Mouse (Mus musculus) left cerebral cortex, postnatal 25 days (tissue): ENCODE measurements around the gene Speer4f2. TPM values are rescaled to one million over a fixed set of nuclear protein-coding genes. Genes with fewer than 3 reads are reported as not detected.
"Not testable (repeated sequence)": the region's sequence is repeated elsewhere in the genome, so short reads cannot be mapped to it uniquely, and the experiment has no call there.

Experiments used
- DNase-seq, 2 experiments: peaks; one replicate each; pipeline ENCODE4 v3.0.0; 2022; ENCODE audit warnings: low spot score in 2 of 2, mixed read lengths in 1 of 2
- intact Hi-C: fragments of 180-260 bp; cut with DNase I; formaldehyde crosslinking; loops from one replicate; pipeline ENCODE4 v1.15.1; 2025
- total RNA-seq, 2 experiments: library from RNA; stranded (reverse); gene quantifications; 2 replicates each; pipeline ENCODE4 v1.2.3; 2021

The Speer4f2 gene
- not detected for total RNA-seq

DNA sequence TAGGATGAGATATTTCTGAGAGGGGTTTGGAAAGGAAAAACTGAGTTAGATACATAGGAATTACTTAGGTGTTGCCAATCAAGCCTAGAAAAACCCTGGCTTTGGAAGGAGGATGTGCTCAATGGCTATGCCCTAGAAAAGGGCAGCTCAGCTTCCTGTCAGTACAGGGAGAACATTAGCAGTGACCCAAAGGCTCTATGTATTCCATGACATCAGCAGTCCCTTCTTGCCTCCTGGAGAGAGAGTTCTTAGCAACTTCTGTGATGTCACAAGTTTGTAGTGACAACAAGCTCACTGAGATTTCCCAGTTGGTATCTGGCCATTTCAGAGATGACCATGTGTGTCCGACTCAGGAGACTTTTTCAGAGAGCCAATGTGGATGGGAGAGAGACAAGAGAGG is at the start of gene Speer4f2:
Gene Speer4f2 (plus strand): TSS at position 301 of the 400 bp plus-strand sequence.
- intact Hi-C loops, DNase-seq: not testable (repeated sequence)

DNA sequence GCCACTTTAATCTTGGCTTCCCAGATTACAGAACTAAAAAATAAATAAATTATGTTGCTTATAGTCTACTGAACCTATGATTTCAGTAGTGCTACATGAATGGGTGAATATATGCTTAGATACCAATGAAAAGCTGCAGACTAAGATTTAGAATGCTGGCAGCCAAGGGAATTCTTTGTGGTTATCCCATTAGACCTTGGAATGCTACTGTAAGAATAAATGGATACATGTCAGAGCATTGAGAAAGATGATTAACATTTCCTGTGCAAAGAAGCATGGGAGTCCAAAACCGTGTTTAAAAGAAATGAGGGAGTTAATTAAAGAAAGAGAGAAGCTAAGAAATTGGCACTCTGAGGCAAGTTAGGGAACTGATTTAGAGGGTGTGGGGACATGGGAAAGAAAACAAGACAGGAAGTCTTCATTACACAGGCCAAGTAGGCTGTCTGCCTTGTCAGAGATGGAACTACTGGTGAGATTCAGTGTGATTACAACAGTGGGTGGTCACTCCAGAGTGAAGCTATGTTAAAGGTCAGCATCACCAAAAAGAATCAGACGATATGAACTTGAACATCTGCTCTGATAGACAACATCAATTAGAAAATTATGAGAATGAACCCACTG is 43.9 kb upstream of the Speer4f2 start:
- intact Hi-C loops: no loop called here

DNA sequence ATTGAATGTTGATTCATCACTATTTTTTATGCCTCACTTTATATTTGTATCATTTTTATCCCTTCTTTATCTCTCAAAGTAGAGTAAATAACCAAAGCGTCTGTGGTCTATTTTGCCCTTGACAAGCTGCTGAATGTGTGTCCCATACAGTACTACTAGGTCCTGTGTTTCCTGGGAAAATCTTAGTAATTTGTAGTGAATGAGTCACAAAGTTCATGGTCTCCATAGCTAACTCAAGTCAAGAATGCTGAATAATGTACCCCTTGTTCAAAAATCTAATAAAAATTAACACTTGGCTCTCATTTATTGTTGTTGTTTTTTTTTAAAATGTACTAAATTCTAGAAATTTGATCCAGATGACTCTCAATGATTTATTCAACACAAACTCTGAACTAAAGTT is 38.1 kb upstream of the Speer4f2 start:
- intact Hi-C loops: no loop called here
- DNase-seq: no peak

More for the DNA sequence above, 43.9 kb upstream of the Speer4f2 start:
- no peak for DNase-seq

DNA sequence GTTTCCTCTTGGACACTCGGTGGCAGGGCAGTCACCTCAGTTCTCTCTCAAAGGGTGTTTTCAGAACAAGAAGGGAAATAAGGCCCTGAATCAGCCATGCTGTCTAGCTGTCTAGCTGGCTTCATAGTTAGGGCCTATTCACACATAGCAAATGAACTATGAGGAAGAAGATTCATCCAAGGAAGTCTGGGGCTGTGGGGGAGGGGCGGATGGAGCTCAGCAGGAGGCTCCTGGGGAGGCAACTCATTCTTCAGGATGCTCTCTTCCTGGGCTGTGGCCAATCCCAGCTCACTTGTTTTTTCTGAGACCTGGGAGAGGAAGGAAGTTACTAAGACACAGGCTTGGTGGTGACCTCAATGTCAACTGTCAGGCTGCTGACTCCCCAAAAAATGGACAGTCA is 27.2 kb upstream of the Speer4f2 start:
- DNase-seq, intact Hi-C loops: not testable (repeated sequence)

DNA sequence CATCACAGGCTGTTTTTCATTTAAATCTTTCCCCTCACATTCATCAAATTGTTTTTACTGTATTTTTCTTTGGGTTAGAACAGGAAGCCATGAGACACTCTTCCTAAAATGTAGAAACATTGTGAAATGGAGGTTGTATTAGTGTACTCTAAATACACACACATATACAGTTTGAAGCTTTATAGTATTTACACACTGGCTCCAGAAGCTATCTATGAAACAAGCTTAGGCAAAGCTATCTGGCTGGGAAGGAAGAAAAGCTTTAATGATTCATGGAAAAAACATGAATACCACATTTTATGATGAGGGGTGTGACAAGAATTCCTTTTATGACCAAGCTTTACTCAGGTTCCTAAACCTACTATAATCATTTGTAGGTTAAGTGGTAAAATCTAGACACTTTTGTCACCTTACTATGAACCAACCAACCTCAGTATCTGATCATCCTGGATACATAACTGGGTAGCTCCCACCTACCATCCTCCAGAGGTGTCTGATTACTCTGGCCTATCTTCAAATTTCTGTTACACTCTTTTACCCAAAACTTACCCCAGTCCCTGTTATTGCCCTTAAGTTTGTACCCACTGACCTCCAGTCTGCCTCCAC is 13.5 kb upstream of the Speer4f2 start:
- DNase-seq: no peak
- intact Hi-C loops: no loop called here

DNA sequence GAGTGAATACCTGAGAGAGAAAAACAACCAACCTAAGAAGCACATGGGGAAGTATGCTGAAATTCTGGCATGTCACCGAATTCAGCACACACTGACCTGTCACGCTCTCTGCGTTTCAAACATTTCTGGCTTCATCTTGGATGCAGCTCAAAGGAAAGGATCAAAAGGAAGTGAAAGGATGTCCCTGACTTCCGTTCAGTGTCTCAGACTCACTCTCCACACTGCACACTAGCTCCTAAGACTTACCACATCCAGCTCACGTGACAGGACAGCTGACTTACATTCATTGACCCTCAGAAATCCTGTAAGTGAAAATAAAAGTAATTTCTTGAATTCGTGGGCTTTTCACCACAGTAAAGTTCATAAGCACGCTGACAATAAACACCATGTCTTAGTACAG is 16.9 kb downstream of the Speer4f2 start:
- DNase-seq: no peak
- intact Hi-C loops: no loop called here

DNA sequence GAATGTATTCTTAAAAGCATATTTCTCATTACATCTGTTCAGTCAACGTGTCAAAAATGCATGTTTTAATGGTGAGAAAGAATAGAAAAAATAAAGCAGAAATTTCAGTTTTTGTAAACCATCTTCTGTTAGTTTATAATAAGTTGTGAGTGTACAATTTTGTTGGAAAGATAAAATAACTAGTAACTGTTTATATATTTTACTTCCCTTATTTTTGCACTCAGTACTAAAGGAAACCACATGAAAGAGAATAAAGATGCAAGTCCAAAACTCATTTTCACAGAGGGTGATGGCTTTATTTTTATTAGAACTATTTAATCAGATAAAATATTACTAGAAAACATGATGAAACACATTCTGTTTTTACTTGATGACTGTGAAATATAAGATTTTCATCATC is 18.2 kb downstream of the Speer4f2 start:
- intact Hi-C loops: no loop called here

DNA sequence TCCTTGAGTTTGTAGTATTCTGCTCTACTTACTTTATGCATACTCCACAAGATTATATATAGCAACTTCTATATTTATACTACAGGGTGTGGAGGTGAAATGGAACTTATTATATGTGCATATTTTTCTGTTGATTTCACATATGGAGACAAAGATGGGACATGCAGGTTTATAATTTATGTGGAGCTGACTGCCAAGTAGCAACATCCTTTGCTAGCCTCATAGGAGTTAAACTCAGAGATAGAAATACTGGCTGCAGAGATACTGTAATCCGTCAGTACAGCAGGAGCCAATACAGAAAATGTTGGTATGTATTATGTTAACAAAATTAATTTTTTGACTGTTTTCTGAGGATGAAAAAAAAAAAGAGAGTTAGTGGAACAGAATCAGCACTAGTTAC is 27.6 kb downstream of the Speer4f2 start:
- DNase-seq: no peak
- intact Hi-C loops: no loop called here

More for the DNA sequence above, 18.2 kb downstream of the Speer4f2 start:
- DNase-seq: no peak

DNA sequence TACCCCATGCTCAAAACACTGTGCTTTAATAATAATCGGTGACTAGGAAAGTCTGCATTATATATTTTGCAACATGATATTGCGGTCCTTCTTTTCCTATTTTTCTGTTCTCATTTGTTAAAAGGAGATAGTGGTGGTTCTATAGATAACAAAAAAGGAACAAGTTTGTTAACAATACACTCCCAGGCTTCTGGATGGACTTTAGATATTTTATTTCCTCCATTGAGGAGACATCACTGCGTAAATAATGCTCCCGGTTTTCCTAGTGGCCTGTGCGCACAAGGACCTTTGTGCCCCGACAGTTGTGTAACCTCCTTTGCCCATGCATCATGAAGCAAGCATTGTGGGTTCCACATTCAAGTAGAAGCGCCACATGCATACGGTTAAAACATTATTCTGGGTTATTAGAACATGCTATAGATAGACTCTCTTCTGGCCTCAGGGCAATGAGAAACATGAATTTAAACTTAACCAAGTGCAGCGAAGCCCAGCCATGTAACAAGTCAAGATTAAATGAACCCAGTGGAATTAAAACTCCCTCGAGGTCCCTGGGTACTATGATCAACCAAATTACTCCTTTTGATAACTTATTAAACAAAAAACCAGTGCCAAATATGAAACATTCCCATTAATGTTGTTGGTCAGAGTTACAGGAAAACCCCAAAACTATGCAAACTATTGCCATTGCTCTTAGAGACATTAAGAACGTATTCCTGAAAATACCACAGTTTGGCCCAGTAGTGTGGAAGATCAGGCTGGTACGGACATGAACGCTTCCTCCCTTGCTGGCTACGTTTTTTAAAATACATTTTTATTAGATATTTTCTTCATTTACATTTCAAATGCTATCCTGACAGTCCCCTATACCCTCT is 28.5 kb downstream of the Speer4f2 start:
- intact Hi-C loops: no loop called here
- DNase-seq: no peak

DNA sequence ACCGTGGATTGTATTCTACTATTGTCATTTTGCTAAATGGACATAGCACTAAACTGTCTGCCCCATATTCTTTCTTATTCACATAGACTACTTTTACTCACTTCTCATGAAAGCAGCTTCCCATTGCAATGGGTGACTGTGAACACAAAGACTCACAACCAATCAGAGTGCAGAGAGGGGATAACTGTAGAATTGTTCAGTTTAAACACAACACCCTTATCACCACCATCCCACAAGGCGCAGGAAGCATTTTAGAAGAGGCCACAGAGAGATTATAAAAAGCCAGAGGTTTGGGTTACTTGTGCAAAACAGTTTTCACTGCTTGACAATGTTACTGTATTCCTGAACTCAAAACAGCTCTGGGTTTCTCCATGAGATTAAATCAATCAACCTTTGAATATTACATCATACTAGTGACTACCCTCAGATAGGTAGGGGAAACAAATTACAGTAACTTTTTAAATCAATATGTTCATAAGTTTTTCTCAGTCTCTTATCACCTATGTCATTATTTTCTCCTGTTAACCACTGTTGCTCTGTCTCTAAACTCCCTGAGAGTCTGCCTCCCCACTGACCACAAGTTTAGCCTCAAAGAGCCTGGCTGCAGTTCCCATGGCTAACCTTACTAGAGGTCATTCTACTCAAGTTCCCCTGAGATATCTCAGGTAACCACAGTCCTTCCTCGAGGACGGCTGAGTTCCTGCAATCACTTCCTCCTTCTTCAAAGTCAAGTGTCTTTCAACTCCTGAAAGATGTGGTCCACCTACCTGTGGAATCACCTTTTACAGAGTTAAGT is 29.5 kb downstream of the Speer4f2 start:
- no peak for DNase-seq
- intact Hi-C loops: no loop called here

DNA sequence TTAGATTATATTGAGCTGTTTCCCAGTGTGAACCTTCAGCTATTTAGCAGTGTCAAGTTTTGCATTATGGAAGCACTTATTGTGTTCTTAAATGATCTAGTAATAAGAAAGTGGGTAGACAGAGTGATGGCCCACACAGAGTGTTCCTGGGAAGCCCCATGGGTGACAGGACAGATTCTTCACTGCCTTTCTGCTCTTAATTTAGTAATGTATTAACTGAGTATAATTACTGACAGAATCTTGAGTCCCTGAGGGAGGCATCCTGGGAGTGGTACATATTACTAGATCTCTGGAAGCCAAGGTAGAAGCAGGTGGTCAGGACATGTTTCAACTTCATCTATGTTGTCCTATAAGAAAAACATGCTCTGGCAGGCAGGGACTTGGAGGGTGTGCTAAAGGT is 30.6 kb downstream of the Speer4f2 start:
- intact Hi-C loops: no loop called here
- DNase-seq: no peak

DNA sequence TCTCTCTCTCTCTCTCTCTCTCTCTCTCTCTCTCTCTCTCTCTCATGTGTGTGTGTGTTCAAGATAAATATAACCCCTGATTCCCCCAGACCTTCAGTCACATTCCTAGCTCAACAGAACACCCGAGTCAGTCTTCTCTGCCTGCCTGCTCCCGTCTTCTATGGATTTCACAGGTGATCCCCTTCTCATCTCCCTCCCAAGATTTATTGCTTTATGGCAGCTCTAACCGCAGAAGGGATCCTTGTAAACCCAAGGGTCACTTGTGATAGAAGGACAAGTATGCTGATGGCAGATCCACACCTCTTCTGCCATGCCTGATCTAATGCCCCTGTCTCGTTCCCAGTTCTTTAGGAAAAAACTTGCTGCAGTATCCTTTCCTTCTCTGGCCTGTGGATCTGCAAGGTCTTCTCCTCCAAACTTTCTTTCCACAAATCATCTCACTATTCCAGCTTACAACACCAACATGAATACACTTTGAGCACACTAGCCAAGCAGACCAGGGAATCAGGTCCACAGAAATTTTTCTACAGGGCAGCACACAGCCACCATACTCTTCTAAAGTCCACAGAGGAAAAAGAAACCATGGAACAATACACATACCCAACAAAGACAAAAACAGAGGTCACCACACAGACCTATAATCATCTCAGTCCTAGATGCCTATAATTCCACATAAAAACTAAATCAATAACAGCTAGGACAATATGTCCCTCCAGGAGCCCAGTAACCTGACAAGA is 36.1 kb downstream of the Speer4f2 start:
- intact Hi-C loops: no loop called here
- DNase-seq: no peak

DNA sequence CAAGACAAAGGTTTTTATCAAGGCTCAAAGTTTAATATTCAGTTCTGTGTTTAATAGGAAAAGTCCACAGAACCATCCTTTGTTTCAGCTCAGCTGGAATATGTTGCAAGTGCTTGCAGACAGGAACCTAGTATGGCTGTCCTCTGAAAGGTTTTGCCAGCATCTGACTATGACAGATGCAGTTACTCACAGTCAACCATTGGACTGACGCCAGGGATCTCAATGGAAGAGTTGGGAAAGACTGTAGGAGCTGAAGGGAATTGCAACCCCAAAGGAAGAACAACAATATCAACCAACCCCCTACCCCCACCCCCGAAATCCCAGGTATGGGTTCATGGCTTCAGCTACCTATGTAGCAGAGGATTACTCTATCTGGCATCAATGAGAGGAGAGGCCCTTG is 44.2 kb downstream of the Speer4f2 start:
- intact Hi-C loops: no loop called here
- no peak for DNase-seq

DNA sequence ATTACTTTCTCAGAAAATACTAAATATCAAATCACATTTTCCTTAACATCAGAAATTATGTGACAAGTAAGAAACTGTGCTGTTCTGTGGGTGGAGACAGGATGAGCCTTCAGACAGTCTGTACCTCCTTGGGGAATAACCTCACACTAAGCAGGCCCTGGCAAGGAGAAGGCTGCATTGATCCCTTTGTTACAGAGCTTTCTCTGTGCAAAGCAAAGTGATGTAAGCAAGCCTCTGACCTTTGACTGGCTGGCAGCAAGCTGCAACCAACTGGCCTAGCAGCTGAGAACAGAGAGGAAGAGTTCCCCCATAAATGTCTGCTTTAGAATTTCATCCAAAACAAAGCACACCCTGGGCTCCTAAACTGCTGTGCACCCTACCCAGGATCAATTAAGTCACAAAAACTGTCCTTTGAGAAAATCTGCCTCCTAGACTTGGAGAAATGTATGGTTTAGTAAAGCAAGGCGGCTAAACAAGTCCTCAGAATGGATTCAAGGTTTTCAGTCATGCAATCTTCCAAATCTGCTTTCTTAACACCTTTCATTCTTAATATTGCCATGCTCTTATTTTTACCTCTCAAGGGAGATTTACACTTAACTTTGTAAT is 46.3 kb downstream of the Speer4f2 start:
- DNase-seq: no peak
- intact Hi-C loops: no loop called here

DNA sequence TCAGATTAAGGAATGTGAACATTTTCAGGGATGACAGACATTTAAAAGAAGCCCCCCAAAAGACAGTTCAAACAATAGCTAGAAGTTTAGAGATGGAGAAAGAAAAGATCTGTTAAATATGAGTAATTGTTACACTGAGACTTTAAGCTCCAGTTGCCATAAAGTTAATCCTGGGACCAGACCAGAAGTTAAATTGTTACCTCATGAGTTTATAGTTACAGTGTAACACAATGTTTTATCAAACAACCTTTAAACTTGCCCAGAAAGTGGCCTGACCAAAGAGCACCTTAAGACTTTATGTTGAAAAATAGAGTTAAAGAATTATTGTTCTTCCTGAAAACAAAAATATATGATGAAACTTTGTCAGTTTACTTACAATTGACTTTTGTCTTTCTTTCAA is 46.9 kb downstream of the Speer4f2 start:
- intact Hi-C loops: no loop called here

DNA sequence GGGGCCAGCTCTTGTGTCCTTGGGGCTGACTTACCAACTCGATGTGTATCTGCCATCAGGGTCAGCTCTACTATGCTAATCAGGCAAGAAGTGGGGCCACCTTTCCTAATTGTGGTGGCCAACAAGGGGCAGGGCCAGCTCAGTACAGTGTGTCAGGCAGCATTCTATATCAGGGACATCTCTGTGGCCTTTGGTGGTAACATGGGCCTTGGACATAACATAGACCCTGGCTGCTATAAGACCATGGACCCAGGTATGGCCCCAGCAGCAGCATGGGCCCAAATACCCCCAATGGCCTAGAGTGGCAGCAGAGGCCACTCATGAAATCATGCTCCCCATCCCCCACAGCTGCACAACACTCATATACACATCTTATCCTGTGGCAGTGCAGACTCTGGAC is 49.2 kb downstream of the Speer4f2 start:
- intact Hi-C loops: no loop called here
- DNase-seq: no peak

More for the DNA sequence above, 46.9 kb downstream of the Speer4f2 start:
- no peak for DNase-seq

DNA sequence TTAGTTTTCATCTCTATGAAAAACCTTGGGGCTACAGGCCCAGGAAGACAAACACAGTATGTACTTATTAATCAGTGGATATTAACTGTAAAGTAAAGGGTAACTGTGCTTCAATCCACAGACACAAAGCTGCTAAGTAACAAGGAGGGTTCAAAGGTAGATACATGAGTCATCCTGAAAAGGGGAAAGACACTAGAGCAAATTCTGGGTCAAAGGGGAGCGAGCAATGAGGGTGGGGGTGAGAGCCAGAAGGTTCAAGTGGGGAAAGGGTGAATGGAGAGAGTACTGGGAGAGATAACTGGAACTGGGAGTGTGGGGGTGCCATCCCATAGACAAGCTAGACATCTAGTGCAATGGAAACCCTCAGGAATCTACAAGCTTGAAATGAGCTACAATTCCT is 54.0 kb downstream of the Speer4f2 start:
- DNase-seq: no peak
- intact Hi-C loops: no loop called here
